Mouse (Mus musculus) mature B cell (primary cell): ENCODE data around the gene Il17c.

Experiments
- in situ Hi-C: fragments of 300-500 bp; cut with MboI; formaldehyde crosslinking; loops from 2 replicates; pipeline ENCODE4 v1.14.3; 2019

Il17c gene

DNA sequence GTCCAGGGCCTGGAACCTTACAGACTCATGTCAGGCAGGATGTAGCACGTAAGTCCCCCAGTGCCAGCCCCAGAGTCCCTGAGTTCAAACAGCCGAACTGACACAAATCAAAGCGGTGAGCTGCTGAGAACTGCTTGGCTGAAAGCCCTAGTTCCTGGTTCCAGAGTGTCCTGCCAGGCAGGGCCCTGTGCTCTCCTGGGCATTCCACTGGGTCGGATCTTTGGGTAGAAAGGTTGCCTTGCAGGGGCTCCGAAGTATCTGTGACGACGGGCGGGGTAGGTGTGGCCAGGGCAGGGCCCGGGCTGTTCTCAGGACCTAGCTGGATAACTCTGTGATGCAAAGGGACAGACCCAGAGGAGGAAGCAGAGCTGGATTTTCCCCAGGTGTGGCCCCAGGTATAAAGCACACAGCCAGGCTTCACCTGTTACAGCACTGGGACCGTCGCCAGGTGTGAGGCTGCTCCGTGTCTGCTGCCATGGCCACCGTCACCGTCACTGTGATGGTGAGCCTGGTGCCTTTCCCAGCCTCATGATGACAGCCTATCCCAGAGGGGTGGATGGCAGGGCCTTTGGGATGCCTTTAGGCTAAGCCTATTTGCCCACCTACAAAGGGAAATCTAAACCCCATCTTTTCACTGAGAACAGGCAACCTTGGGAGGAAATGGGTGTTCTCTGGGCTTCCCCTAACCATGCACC, at the start of gene Il17c:
TSS of gene Il17c (plus strand) at position 645 of the 695 bp plus-strand sequence.
- in situ Hi-C loops = no loop called here

- in situ Hi-C loops = no loop called here
These were observed 46.5 kb upstream of the Il17c start for GRCm38 (mm10) chr8:122375320-122375719.

DNA sequence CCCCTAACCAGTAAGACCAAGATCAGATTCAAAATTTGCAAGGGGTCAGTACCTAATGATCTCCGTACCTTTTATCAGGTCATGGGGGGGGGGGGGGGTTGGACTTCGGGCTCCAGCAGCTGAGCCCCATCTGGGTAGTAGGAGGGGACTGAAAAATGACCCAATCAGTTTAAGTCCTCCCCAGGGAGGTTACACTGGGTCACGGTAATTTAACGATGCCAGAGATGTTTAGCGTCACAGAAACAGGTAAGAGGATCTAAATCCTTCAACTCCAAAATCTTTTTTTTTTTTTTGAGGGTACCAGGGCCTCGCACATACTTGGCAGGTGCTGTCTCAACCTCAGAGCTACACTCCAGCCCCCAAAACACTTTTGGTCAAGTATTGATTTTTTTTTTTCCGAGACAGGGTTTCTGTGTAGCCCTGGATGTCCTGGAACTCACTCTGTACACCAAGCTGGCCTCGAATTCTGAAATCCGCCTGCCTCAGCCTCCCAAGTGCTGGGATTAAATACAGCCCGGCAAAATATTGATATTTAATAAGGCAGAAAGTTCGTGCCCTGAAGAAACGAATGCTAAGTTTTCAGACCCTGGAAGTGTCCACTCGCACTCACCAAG, 46.0 kb upstream of the Il17c start:
- in situ Hi-C loops = no loop called here

DNA sequence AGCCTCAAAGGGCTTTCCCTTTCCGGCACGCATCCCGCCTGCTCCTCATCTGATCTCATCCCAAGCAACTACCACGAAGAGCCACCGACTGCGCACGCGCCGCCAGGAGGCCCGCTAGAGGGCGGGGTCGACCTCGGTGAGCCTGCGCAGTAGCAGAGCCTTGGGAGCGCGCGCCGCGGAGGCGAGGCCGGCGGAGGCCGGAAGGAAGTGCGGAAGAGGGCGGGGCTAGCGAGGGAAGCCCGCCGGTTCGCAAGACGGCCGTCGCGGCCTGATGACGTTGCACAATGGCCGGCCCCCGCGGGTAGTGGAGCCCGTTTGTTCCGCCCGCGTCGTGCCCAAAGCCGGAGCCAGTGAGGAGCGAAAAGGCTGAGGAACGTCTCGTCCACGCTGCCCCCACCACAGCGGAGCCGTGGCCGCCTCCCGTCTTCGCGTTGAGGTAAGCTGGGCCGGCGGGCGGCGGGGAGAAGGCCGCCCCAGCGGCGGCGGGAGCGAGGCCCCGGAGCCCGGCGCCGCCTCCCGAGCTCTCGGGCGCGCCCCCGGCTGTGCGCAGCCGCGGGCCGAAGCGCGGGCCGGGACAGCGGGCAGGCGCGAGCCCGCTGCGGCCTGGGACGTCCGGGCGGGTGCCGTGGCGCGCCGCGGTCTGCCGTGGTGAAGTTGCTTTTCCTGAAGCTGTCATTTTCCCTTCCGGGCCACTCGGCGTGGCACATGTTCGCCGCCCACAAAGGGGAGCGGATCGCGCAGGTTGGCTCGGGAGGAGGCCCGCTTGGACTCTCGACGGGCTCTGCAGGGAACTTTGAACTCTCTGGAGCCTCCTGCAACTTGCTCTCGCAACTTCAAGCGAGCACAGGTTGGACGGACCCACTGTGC, 45.2 kb upstream of the Il17c start, which contains the start of gene Zc3h18:
TSS of gene Zc3h18 (plus strand) at position 245 of the 867 bp plus-strand sequence.
- in situ Hi-C loops = no loop called here

DNA sequence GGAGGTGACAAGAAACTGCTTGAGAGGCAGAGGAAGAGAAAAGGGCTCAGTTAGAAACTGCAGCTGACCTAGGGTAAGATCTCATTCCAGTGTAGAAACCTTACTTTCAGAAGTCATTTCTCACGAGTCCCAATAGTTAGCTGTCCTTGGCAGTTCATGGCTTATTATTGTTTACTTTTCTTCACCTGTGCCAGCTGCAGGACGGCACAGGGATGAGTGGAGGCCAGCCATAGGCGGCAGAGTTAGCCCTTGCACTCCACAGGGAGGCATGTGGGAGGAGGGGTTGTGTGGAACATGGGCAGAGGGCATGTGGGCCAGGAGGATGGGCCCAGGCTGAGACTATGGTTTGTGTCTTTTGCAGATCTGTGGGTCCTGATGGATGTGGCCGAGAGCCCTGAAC, 38.8 kb upstream of the Il17c start:
- in situ Hi-C loops = no loop called here

DNA sequence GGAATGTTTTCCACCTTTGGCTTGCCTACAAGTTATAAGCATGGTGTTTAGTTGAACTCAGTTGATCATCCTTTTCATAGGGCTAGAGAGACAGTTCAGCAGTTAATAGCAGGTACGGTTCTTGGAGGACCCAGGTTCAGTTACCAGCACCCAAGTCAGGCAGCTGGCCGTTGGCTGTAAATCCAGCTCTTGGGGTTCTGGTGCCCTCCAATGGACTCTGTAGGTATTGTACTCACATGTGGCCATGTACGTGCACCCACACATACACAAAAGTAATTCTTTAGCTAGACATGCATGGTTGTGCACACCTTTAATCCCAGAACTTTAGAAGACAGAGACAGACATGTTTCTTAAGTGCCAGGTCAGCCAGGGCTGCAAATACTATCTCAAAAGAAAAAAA, 32.5 kb upstream of the Il17c start:
- in situ Hi-C loops = no loop called here

GRCm38 (mm10) chr8:122390758-122391157, 31.1 kb upstream of the Il17c start:
- in situ Hi-C loops = no loop called here

DNA sequence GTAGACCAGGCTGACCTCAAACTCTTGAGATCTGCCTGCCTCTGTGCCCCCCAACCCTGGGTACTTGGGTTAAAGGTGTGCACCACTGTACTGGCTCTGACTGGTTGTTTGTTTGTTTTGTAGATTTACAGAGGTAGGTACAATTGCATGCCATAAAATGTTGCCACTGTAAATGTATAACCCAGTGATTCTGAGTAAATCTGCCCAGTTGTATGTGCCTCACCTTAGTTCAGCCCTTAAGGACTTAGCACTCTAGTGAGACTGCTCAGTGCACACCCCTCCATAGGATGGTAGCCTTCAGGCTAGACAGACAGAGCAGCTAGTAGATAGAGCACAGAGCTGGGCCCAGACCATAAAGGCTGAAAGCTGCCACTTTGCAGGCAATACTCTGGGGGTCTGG, 28.1 kb upstream of the Il17c start:
- in situ Hi-C loops = no loop called here

DNA sequence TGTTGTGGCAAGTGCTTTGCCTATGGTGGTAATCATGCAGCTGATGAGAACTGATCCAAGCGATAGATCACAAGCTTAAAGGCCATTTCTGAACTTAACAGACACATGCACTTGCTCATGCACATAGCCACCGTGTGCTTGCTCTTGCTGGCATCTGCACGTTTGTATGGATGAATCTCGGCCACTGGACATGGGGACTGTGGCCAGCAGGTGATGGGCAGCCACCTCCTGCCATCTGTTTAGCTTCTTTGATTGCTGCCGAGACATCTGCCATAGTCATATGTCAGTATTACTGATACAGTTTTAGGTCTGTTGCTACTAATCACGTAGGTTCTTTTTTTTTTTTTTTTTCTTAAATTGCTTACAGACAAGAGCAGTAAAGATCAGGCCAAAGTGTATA, 26.5 kb upstream of the Il17c start:
- in situ Hi-C loops = no loop called here

DNA sequence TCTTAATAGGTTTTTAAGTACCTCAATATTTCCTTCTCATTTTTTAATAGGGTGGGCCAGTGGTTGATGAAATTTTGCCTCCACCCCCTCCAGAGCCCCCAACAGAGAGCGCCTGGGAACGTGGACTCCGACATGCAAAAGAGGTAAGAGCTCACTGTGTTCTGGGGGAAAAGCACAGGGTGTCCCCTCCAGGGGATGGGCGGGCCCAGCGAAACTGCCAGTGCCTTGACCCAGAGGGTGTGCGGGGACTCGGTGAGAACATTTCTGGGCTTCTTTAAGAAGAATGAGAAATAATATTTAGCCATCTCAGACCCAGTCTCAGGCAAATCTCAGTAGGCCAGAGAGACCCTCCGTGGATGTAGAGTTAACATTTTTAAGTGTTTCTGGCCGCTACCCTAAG, 23.6 kb upstream of the Il17c start:
- in situ Hi-C loops = no loop called here

- in situ Hi-C loops = no loop called here
These were observed 16.5 kb upstream of the Il17c start for GRCm38 (mm10) chr8:122405146-122405805.

DNA sequence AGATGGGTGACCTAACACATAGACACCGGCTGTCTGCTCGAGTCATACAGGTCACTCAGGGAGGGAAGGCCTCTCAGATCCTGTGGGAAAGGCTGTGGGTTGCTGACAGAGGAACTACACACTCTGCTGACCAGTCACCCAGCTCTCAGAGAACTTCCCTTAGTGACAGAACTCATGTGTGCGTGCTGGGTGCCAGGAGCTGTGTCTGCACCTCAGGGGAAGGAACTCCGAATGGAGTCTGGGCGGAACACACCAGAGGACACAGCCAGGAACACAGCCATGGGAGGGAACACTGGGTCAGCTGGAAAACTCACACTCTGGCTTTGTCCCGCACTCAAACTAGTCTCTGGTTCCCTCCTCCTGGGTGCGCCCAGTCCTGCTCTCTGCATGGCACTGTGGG, 14.1 kb upstream of the Il17c start:
- in situ Hi-C loops = no loop called here

DNA sequence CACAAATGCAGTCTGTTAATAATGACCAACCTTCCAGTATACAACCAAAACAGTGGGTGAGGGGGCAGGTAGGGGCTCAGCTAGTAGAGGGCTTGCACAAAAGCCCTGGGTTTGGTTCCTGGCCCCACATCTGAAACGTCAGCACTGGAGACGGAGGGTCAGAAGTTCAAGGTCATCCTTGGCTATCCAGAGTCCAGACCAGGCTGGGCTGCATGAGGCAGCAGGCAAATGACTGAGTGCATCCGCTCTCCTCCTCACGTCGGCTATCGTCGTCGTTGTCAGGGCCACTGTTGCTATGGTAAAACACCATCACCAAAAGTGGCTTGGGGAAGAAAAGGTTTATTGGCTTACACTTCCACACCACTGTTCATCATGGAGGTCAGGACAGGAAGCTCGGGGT, 7.5 kb upstream of the Il17c start:
- in situ Hi-C loops = no loop called here

DNA sequence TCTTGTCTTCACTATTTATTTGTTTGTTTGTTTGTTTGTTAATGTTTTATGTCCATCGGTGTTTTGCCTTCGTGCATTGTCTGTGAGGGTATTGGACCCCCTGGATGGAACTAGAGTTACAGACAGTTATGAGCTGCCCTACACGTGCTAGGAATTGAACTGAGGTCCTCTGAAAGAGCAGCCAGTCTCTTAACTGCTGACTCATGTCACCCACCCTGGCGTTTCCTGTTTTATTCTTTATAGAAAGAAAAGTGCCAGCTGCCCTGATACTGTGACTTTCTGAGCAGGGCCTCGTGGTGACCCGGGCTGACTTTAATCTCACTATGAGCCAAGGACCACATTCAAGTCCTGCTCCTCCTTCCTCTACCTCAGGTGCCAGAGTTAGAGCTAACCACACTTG, 6.3 kb upstream of the Il17c start:
- in situ Hi-C loops = no loop called here

DNA sequence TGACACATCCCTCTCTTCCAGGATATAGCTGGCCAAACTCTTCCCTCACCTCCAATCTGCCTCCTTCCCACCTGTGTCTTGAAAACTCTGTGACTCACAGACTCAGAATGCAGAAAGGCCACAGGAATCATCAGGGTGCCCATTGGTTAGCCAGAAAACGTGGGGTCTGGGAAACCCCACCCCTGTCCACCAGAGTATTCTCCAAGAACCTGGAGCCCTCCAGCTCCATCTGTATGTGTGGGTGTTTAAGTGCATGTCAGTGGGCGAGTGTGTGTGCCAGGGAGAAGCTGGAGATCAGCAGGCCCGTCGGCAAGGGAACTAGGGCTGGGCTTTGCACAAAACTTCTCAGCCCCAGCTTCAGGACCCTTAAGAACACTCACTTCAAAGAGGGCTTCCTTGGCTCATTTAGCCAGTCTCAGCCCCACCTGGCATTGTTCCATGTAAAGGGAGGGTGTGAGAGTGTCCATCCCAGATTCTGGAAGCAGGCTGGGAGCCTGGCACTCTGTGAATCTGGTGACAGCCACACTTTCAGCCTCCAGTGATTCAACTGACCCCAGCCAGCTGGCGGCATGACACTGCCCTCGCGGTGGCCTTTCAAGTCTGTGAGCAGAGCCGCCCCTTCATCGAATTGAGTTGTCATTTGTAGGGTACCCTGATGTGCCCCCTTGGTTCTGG, 1.8 kb upstream of the Il17c start:
- in situ Hi-C loops = no loop called here

GRCm38 (mm10) chr8:122423217-122423616, 1.4 kb downstream of the Il17c start:
- in situ Hi-C loops = no loop called here

DNA sequence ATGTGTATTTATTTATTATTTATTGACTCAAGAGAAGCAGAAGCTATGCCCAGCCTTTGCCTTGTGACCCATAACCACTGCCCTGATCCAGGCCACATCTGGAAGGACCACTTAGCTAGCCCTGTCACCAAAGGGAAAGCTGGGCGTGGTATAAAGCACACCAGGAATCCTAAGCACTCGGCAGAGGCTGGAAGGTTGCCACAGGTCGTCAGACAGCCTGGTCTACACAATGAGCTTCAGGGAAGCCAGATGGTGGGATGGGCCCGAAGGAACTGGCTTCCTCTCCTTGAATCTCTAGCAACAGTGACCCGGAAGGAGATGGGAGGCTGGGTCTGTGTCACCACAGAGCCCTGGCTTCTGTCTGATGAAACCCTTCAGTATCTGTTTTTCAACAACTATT, 1.8 kb downstream of the Il17c start:
- in situ Hi-C loops = no loop called here

- in situ Hi-C loops = no loop called here
These were observed 4.3 kb downstream of the Il17c start for GRCm38 (mm10) chr8:122426145-122426544.

- in situ Hi-C loops = no loop called here
These were observed 5.8 kb downstream of the Il17c start for GRCm38 (mm10) chr8:122427607-122428006.

DNA sequence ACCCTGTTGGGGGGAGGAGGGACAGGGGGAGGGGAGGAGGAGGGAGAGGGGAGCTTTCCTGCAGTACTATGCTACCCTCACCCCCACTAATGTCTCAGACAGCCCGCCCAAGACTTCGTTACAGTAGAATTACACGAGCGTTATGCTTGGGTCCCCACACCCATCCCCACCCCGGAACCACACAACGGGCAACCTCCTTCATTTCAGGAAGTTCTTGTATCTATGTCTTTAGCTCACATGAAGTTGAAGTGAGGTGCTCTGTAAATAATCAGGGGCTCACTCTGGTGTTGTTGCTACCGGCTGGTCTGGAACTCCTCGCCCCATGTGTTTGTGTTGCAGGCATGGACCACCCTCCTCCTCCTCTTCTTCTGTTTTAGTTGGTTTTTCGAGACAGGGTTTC, 6.3 kb downstream of the Il17c start:
- in situ Hi-C loops = no loop called here

GRCm38 (mm10) chr8:122430058-122430636, 8.3 kb downstream of the Il17c start:
- in situ Hi-C loops = no loop called here
